Mouse (Mus musculus) hindbrain, postnatal 0 days (tissue): ENCODE data around the gene Psmb6. TPM values are rescaled to one million over a fixed set of nuclear protein-coding genes. Genes with fewer than 3 reads are reported as not detected.
"Not testable (repeated sequence)": the region's sequence is repeated elsewhere in the genome, so short reads cannot be mapped to it uniquely, and the experiment has no call there.

ENCODE experiments used
- ATAC-seq: fragments of 200-750 bp; cut with Nextera tagmentation; 2 replicates; pipeline ENCODE4 v1.8.0; 2017; ENCODE audit warnings: mild to moderate bottlenecking, moderate TSS enrichment, moderate library complexity
- DNase-seq: peaks from one replicate; pipeline ENCODE4 v3.0.0-alpha.2; 2015; ENCODE audit warnings: low spot score
- H3K27ac ChIP-seq: fragments of 300-500 bp; sonication (generic); 2 replicates; pipeline ENCODE4 v1.5.1; 2014; ENCODE audit warnings: mild to moderate bottlenecking
- H3K27me3 ChIP-seq: fragments of 300-500 bp; sonication (generic); 2 replicates; pipeline ENCODE4 v1.6.1; 2014; ENCODE audit warnings: low read length, mixed read lengths; ENCODE audit not compliant: insufficient read depth
- H3K36me3 ChIP-seq: fragments of 300-500 bp; sonication (generic); 2 replicates; pipeline ENCODE4 v1.6.1; 2014; ENCODE audit warnings: low read length, mixed read lengths; ENCODE audit not compliant: insufficient read depth
- H3K4me1 ChIP-seq: fragments of 300-500 bp; sonication (generic); 2 replicates; pipeline ENCODE4 v1.6.1; 2014; ENCODE audit warnings: antibody characterized with exemption, low read length, mixed read lengths; ENCODE audit not compliant: insufficient read depth
- H3K4me2 ChIP-seq: fragments of 300-500 bp; sonication (generic); 2 replicates; pipeline ENCODE4 v1.6.1; 2014; ENCODE audit warnings: low read depth, mild to moderate bottlenecking, low read length, moderate library complexity, mixed read lengths
- H3K4me3 ChIP-seq: fragments of 300-500 bp; sonication (generic); 2 replicates; pipeline ENCODE4 v1.5.1; 2014; ENCODE audit warnings: low read length
- H3K9ac ChIP-seq: fragments of 300-500 bp; sonication (generic); replicated peaks from 2 replicates; pipeline ENCODE4 v1.6.1; 2014; ENCODE audit warnings: mild to moderate bottlenecking, low read length, moderate library complexity, mixed read lengths
- H3K9me3 ChIP-seq: fragments of 300-500 bp; sonication (generic); 2 replicates; pipeline ENCODE4 v1.6.1; 2016; ENCODE audit warnings: low read length, mixed read lengths
- CTCF ChIP-seq: IDR thresholded peaks from 2 replicates; pipeline ENCODE4 v1.5.1; 2016; ENCODE audit warnings: antibody characterized with exemption, control low read depth, low read depth
- WGBS: fragments of 180-500 bp; shearing (Covaris S2); extraction: QIAGEN DNeasy Blood & Tissue Kit; methylation state at CpG from one replicate; pipeline ENCODE4 v1.1.7; 2014; 5-methylcytosine and 5-hydroxymethylcytosine counted together
- polyA plus RNA-seq: library from polyadenylated mRNA; unstranded; fragments of >200 nt; fragmentation: Nextera tagmentation; extraction: Ambion mirVana; gene quantifications from 2 replicates; pipeline ENCODE4 v1.2.1, GENCODE M21; 2015
- total RNA-seq: library from RNA; depleted of rRNA; stranded (reverse); fragments of >200 nt; gene quantifications from 2 replicates; pipeline ENCODE4 v1.2.3, GENCODE M21; 2014

The Psmb6 gene
- total and polyA plus RNA-seq, 2 experiments from 2014 or later: 504 to 887 TPM

DNA sequence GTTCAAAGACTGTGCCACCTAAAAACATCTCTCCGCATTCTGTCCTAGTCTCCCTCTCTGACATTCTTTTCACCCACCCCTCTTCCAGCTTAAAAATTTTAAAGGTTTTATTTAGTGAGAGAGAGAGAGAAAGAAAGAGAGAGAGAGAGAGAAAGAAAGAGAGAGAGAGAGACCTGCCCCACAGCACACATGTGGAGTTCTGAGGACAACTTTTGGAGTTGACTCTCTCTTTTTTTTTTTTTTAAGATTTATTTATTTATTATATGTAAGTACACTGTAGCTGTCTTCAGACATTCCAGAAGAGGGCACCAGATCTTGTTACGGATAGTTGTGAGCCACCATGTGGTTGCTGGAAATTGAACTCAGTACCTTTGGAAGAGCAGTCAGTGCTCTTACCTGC, 5.9 kb downstream of the Psmb6 start:
- H3K27ac ChIP-seq, ATAC-seq, DNase-seq, H3K27me3 ChIP-seq, H3K9me3 ChIP-seq, H3K4me1 ChIP-seq, H3K4me3 ChIP-seq, H3K4me2 ChIP-seq, H3K9ac ChIP-seq: not testable (repeated sequence)
- TF ChIP-seq CTCF: 0 out of 2 replicates have a peak, but pooled peaks have one; percentile 6
- peaks cover 11% of the 10 kb centered on the region; the same call in 1 of the 2 replicates for H3K36me3 ChIP-seq
- WGBS: 73% methylated on average over 2 of the region's 2 CpGs

DNA sequence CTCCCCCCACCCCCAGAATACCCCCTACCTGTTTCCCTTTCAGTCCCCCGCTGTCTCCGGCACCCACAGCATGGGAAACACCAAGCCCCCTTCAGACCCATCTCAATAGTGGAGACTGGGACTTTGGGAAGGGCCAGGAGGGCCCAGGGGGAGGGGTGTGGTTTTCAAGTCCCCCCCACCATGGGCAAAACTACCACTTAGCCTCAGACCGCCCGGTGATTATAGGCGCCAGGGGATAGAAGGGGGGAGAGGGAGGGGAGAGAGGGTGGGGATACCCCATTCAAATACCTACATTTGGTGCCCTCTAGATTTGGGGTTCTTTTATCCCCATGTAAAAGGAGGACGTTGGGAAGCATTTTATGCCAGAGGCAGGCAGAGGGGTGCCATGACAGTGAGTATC, 7.7 kb downstream of the Psmb6 start, which contains the start of gene Gm40193:
Gm40193 (minus strand) TSS at position 101 of the 400 bp plus-strand sequence.
- ATAC-seq (no peak), DNase-seq (no peak)
- no peaks in the 10 kb centered on the region for H3K9me3 ChIP-seq
- no peaks in the 10 kb centered on the region for H3K27me3 ChIP-seq
- no peak within 1 kb of the TSS for H3K9ac ChIP-seq
- H3K4me2 ChIP-seq: no peak within 1 kb of the TSS
- H3K4me3 ChIP-seq: no peak within 1 kb of the TSS
- peaks cover 7% of the 10 kb centered on the region; the same call in 1 of the 2 replicates for H3K36me3 ChIP-seq
- no peak for TF ChIP-seq CTCF
- no peaks in the 10 kb centered on the region for H3K4me1 ChIP-seq
- no peak within 1 kb of the TSS for H3K27ac ChIP-seq
- 84% methylated on average over 6 of the region's 6 CpGs for WGBS

- no peak for TF ChIP-seq CTCF
- 15% methylated on average over 9 of the region's 9 CpGs for WGBS
- DNase-seq: no peak
- Histone ChIP-seq H3K27ac (peak overlapping the region; percentile 67; the same call in 1 of the 2 replicates), H3K27me3 (no peaks in the 10 kb centered on the region), H3K36me3 (no peaks in the 10 kb centered on the region), H3K4me3 (peak overlapping the region; percentile 63), H3K9me3 (no peaks in the 10 kb centered on the region), H3K4me2 (peak overlapping the region; percentile 78), H3K4me1 (no peaks in the 10 kb centered on the region), H3K9ac (peak overlapping the region; percentile 70)
- no peak for ATAC-seq
Measured at GRCm38 (mm10) chr11:70539423-70539822, 14.3 kb downstream of the Psmb6 start.

GRCm38 (mm10) chr11:70539877-70540587, 14.9 kb downstream of the Psmb6 start, which contains the start of gene Pld2:
Pld2 (plus strand) TSS chr11:70540064.
- Histone ChIP-seq H3K9ac (peak within 1 kb of the TSS; percentile 70), H3K4me1 (no peaks in the 10 kb centered on the region), H3K9me3 (no peaks in the 10 kb centered on the region), H3K27me3 (no peaks in the 10 kb centered on the region), H3K4me3 (peak within 1 kb of the TSS; percentile 63), H3K4me2 (peak within 1 kb of the TSS; percentile 78), H3K36me3 (no peaks in the 10 kb centered on the region), H3K27ac (peak within 1 kb of the TSS; percentile 67)
- DNase-seq (peak; percentile 92), ATAC-seq (peak; percentile 93)
- under 1% methylated on average over 60 of the region's 65 CpGs for WGBS
- TF ChIP-seq CTCF: peak; percentile 64

DNA sequence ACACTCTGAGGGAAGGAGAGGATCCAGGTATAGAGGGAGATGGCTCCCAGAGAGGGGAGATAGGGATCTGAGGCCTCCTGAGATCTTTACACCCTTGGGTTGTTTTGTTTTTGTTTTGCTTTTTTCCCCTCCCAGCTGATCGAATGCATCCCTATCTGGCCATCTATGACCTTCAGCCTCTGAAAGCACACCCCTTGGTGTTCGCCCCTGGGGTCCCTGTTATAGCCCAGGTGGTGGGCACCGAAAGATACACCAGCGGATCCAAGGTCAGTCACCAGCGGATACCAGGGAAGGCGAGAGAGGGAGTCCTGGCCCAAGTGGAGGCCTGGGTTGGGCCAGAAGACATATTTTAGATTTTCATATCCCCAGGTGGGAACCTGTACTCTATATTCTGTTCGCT, 15.8 kb downstream of the Psmb6 start:
- no peaks in the 10 kb centered on the region for H3K9me3 ChIP-seq
- 88% methylated on average over 7 of the region's 7 CpGs for WGBS
- peak overlapping the region; percentile 63 for H3K4me3 ChIP-seq
- peak overlapping the region; percentile 70 for H3K9ac ChIP-seq
- peak overlapping the region; percentile 78 for H3K4me2 ChIP-seq
- no peak for TF ChIP-seq CTCF
- no peaks in the 10 kb centered on the region for H3K36me3 ChIP-seq
- DNase-seq (no peak), ATAC-seq (no peak)
- no peaks in the 10 kb centered on the region for H3K4me1 ChIP-seq
- H3K27ac ChIP-seq: peak overlapping the region; percentile 36; the same call in 1 of the 2 replicates
- H3K27me3 ChIP-seq: no peaks in the 10 kb centered on the region

DNA sequence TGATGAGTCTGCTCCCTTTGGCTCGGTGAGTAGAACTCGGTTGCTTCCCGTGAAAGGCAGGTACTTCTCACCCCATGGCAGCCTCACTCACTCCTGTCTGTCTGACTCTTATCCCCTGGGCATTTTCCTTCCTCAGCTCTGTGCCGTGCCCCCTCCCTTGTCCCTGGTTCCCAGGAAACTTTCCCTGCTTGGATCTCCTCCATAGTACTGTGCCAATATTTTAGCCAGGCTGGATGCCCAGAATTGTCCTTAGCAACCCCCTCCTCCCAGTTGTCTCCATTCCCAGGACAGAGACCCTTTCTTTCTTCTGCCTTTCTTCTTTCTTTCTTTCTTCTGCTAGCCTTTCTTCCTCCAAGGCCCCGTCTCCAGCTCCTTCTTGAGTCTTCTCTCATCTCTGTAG, 16.2 kb downstream of the Psmb6 start:
- ATAC-seq (peak; percentile 61; the same call in 1 of the 2 replicates), DNase-seq (peak; percentile 65)
- Histone ChIP-seq H3K9ac (peak overlapping the region; percentile 70; the same call in 1 of the 2 replicates), H3K4me3 (peak overlapping the region; percentile 63; the same call in 1 of the 2 replicates), H3K9me3 (no peaks in the 10 kb centered on the region), H3K4me2 (peak overlapping the region; percentile 78), H3K27me3 (no peaks in the 10 kb centered on the region), H3K4me1 (no peaks in the 10 kb centered on the region), H3K36me3 (no peaks in the 10 kb centered on the region), H3K27ac (peak overlapping the region; percentile 45)
- WGBS: 48% methylated on average over 5 of the region's 5 CpGs
- TF ChIP-seq CTCF: no peak

- no peak for TF ChIP-seq CTCF
- H3K27me3 ChIP-seq: no peaks in the 10 kb centered on the region
- no peak overlapping the region for H3K9ac ChIP-seq
- H3K36me3 ChIP-seq: no peaks in the 10 kb centered on the region
- H3K4me3 ChIP-seq: no peak overlapping the region
- no peak overlapping the region for H3K4me2 ChIP-seq
- H3K9me3 ChIP-seq: no peaks in the 10 kb centered on the region
- DNase-seq (no peak), ATAC-seq (no peak)
- no peak overlapping the region for H3K27ac ChIP-seq
- WGBS: 75% methylated on average over 7 of the region's 7 CpGs
- no peaks in the 10 kb centered on the region for H3K4me1 ChIP-seq
Measured at GRCm38 (mm10) chr11:70544496-70544895, 19.3 kb downstream of the Psmb6 start.
